Mouse (Mus musculus) testis, adult 2 months (tissue): ENCODE results near the gene Rpl21.

Experiments
- CTCF ChIP-seq: fragments of 200-500 bp; IDR thresholded peaks from 2 replicates; pipeline ENCODE4 v1.5.1; 2012; ENCODE audit warnings: low read depth, mild to moderate bottlenecking, inconsistent platforms, low read length, moderate library complexity; ENCODE audit not compliant: control insufficient read depth, insufficient read depth, insufficient replicate concordance
- POLR2A ChIP-seq: fragments of 200-500 bp; IDR thresholded peaks from 2 replicates; pipeline ENCODE4 v1.6.1; 2012; ENCODE audit warnings: low read depth, mild to moderate bottlenecking, inconsistent platforms, low read length, moderate library complexity; ENCODE audit not compliant: control insufficient read depth

DNA sequence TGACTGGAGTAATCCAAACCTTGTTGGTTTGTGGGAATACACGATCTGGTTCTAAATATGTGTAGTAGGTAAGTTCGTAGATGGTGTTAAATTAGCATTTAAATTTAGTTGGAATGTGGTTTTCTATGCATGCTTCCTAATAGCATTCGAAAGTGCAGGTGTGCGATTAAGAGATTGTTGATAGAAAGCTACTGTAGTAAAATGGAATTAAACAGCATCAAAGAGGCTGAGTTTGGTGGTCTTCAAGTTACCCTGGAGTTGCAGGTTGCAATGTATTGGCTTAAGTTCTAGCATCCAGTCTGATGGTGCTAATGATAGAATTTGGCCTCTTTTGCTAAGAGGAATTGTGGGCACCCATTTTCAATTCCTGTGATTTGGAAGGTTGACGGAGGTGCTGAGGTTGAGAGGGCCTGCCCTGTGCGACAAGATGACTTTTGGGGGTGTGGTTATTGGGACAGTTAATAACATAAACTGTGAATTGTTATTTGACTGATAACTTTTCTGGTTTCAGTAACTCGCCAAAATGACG is 1.0 kb downstream of the Rpl21 start:
- no peak for TF ChIP-seq CTCF
- TF ChIP-seq POLR2A = no peak
